Mouse (Mus musculus) kidney, embryonic 14.5 days (tissue): ENCODE results near the gene Flrt1. TPM values are rescaled to one million over a fixed set of nuclear protein-coding genes. Genes with fewer than 3 reads are reported as not detected.

Source experiments
- ATAC-seq: fragments of 200-750 bp; cut with Nextera tagmentation; 2 replicates; pipeline ENCODE4 v1.8.0; 2017; ENCODE audit warnings: moderate number of reproducible peaks, mild to moderate bottlenecking, moderate TSS enrichment, moderate library complexity; ENCODE audit not compliant: low FRiP score, low TSS enrichment
- H3K27ac ChIP-seq: fragments of 300-500 bp; sonication (generic); 2 replicates; pipeline ENCODE4 v1.5.1; 2014; ENCODE audit warnings: low read depth, mild to moderate bottlenecking, low read length, moderate library complexity, mixed read lengths
- H3K27me3 ChIP-seq: fragments of 300-500 bp; sonication (generic); 2 replicates; pipeline ENCODE4 v1.6.1; 2014; ENCODE audit warnings: mild to moderate bottlenecking, low read length; ENCODE audit not compliant: control insufficient read depth, insufficient read depth
- H3K36me3 ChIP-seq: fragments of 300-500 bp; sonication (generic); 2 replicates; pipeline ENCODE4 v1.6.1; 2014; ENCODE audit warnings: low read length, mixed read lengths; ENCODE audit not compliant: control insufficient read depth, insufficient read depth
- H3K4me1 ChIP-seq: fragments of 300-500 bp; sonication (generic); 2 replicates; pipeline ENCODE4 v1.6.1; 2014; ENCODE audit warnings: low read length, mixed read lengths; ENCODE audit not compliant: control insufficient read depth, insufficient read depth
- H3K4me2 ChIP-seq: fragments of 300-500 bp; sonication (generic); replicated peaks from 2 replicates; pipeline ENCODE4 v1.6.1; 2014; ENCODE audit warnings: low read depth, mild to moderate bottlenecking, low read length
- H3K4me3 ChIP-seq: fragments of 300-500 bp; sonication (generic); 2 replicates; pipeline ENCODE4 v1.5.1; 2014; ENCODE audit warnings: mild to moderate bottlenecking, low read length
- H3K9ac ChIP-seq: fragments of 300-500 bp; sonication (generic); 2 replicates; pipeline ENCODE4 v1.6.1; 2014; ENCODE audit warnings: low read depth, mild to moderate bottlenecking, low read length, moderate library complexity
- H3K9me3 ChIP-seq: fragments of 300-500 bp; sonication (generic); 2 replicates; pipeline ENCODE4 v1.6.1; 2016; ENCODE audit warnings: low read length; ENCODE audit not compliant: control insufficient read depth
- WGBS: fragments of 180-500 bp; shearing (Covaris S2); extraction: QIAGEN DNeasy Blood & Tissue Kit; methylation state at CpG from one replicate; pipeline ENCODE4 v1.1.7; 2014; 5-methylcytosine and 5-hydroxymethylcytosine counted together
- polyA plus RNA-seq: library from polyadenylated mRNA; unstranded; fragments of >200 nt; fragmentation: Nextera tagmentation; extraction: Ambion mirVana; gene quantifications from 2 replicates; pipeline ENCODE4 v1.2.1, GENCODE M21; 2014

The Flrt1 gene
- polyA plus RNA-seq: 3.0 and 5.5 TPM in 2 replicates

GRCm38 (mm10) chr19:7105544-7105943 is at the start of gene Flrt1:
TSS of gene Flrt1 (minus strand) at chr19:7105729.
- ATAC-seq: peak; percentile 79
- no peak within 1 kb of the TSS for H3K4me3 ChIP-seq
- no peaks in the 10 kb centered on the region for H3K9me3 ChIP-seq
- 0 out of 2 replicates have a peak within 1 kb of the TSS, but pooled peaks have one; percentile 12 for H3K9ac ChIP-seq
- peaks cover 54% of the 10 kb centered on the region for H3K4me1 ChIP-seq
- H3K4me2 ChIP-seq: no peak within 1 kb of the TSS; the same call in 1 of the 2 replicates
- H3K27me3 ChIP-seq: peaks cover 11% of the 10 kb centered on the region; the same call in 1 of the 2 replicates
- no peaks in the 10 kb centered on the region for H3K36me3 ChIP-seq
- 21% methylated on average over 9 of the region's 9 CpGs for WGBS
- peak within 1 kb of the TSS; percentile 37; the same call in 1 of the 2 replicates for H3K27ac ChIP-seq

- WGBS: 71% methylated on average over 6 of the region's 6 CpGs
- no peaks in the 10 kb centered on the region for H3K9me3 ChIP-seq
- peaks cover 10% of the 10 kb centered on the region for H3K27me3 ChIP-seq
- no peak overlapping the region for H3K9ac ChIP-seq
- no peak for ATAC-seq
- H3K36me3 ChIP-seq: no peaks in the 10 kb centered on the region
- H3K27ac ChIP-seq: no peak overlapping the region
- peaks cover 30% of the 10 kb centered on the region for H3K4me1 ChIP-seq
- no peak overlapping the region for H3K4me2 ChIP-seq
- H3K4me3 ChIP-seq: no peak overlapping the region
These were observed 49.7 kb upstream of the Flrt1 start for GRCm38 (mm10) chr19:7155196-7155595.

DNA sequence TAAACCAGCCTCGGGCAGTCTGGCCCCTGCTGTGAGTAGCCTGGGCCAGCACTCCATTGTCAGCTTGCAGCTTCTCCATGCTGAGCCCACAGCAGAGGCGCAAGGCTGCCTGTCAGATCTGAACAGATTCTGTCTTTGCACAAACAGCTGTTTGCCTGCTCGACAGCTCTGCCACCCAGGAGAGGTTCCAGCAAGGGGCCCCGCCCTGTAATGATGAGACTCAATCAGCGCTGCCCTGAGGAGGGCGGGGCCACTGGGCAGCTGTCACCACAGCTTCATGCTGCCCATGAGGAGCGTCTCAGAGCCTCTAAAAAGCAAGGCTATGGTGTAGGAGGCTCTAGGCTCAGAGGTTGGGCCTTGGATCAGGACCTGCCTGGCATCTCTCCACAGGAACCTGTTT is 47.7 kb upstream of the Flrt1 start:
- no peak overlapping the region for H3K9ac ChIP-seq
- H3K27me3 ChIP-seq: peaks cover 4% of the 10 kb centered on the region; the same call in 1 of the 2 replicates
- no peaks in the 10 kb centered on the region for H3K9me3 ChIP-seq
- 32% methylated on average over 7 of the region's 7 CpGs for WGBS
- H3K36me3 ChIP-seq: no peaks in the 10 kb centered on the region
- no peak overlapping the region for H3K4me2 ChIP-seq
- no peak overlapping the region for H3K4me3 ChIP-seq
- peaks cover 41% of the 10 kb centered on the region for H3K4me1 ChIP-seq
- ATAC-seq: peak; percentile 13; the same call in 1 of the 2 replicates
- H3K27ac ChIP-seq: no peak overlapping the region

DNA sequence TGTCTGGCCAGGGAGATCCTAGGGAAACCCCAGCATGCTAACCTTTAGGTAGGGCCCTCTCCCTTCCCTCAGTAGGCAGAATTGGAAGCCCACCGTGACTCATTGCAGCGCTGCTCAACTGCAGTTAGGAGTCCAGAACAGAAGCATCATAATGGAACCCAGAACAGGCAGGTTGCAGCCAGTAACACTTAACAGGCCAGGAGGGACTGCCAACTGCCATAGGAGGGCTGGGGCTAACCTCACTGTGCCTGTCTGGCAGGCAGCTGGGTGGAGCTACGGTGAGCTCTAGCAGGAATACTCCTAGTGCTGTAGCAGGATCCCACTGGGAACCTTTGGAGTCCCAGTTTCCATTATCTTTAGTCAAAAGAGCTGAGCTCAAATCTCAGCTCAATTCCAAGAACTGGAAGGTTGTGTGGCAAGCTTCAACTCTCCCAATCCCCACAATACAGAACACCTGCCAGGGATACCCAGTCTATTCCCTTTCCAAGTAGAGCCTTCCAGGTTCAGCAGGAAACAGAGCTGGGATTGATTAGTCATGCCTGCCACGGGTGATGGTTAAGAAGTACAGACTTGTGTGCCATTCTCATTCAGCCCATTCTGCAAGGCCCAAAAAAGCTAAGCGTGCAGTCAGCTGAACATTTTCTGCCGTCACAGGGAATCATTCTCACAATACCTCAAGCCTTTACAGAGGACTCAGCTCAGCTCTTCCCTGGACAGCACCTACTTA is 46.6 kb upstream of the Flrt1 start:
- no peaks in the 10 kb centered on the region for H3K36me3 ChIP-seq
- H3K9me3 ChIP-seq: no peaks in the 10 kb centered on the region
- ATAC-seq: no peak
- 92% methylated on average over 6 of the region's 6 CpGs for WGBS
- no peak overlapping the region for H3K4me2 ChIP-seq
- no peak overlapping the region for H3K9ac ChIP-seq
- peaks cover 4% of the 10 kb centered on the region; the same call in 1 of the 2 replicates for H3K27me3 ChIP-seq
- no peak overlapping the region for H3K4me3 ChIP-seq
- H3K4me1 ChIP-seq: peaks cover 37% of the 10 kb centered on the region
- H3K27ac ChIP-seq: no peak overlapping the region

- H3K36me3 ChIP-seq: no peaks in the 10 kb centered on the region
- 80% methylated on average over 7 of the region's 7 CpGs for WGBS
- peaks cover 9% of the 10 kb centered on the region; the same call in 1 of the 2 replicates for H3K27me3 ChIP-seq
- no peak overlapping the region for H3K4me3 ChIP-seq
- no peaks in the 10 kb centered on the region for H3K9me3 ChIP-seq
- ATAC-seq: no peak
- H3K27ac ChIP-seq: no peak overlapping the region
- peaks cover 30% of the 10 kb centered on the region for H3K4me1 ChIP-seq
- no peak overlapping the region for H3K9ac ChIP-seq
- H3K4me2 ChIP-seq: no peak overlapping the region
These were observed 45.9 kb upstream of the Flrt1 start for GRCm38 (mm10) chr19:7151300-7151926.

- ATAC-seq: no peak
- Histone ChIP-seq H3K4me3 (no peak overlapping the region), H3K9me3 (no peaks in the 10 kb centered on the region), H3K9ac (no peak overlapping the region; the same call in 1 of the 2 replicates), H3K27me3 (peaks cover 21% of the 10 kb centered on the region), H3K36me3 (no peaks in the 10 kb centered on the region), H3K27ac (no peak overlapping the region), H3K4me2 (no peak overlapping the region), H3K4me1 (peaks cover 23% of the 10 kb centered on the region)
- 67% methylated on average over 7 of the region's 7 CpGs for WGBS
These were observed 43.7 kb upstream of the Flrt1 start for GRCm38 (mm10) chr19:7149158-7149685.

- no peak overlapping the region for H3K4me2 ChIP-seq
- H3K4me1 ChIP-seq: peaks cover 29% of the 10 kb centered on the region
- H3K9me3 ChIP-seq: no peaks in the 10 kb centered on the region
- H3K9ac ChIP-seq: no peak overlapping the region; the same call in 1 of the 2 replicates
- H3K36me3 ChIP-seq: no peaks in the 10 kb centered on the region
- H3K27ac ChIP-seq: no peak overlapping the region
- no peak for ATAC-seq
- peaks cover 21% of the 10 kb centered on the region for H3K27me3 ChIP-seq
- H3K4me3 ChIP-seq: no peak overlapping the region
- WGBS: 69% methylated on average over 8 of the region's 8 CpGs
These were observed 43.1 kb upstream of the Flrt1 start for GRCm38 (mm10) chr19:7148541-7149085.

GRCm38 (mm10) chr19:7148096-7148495 is 42.6 kb upstream of the Flrt1 start:
- ATAC-seq: no peak
- H3K27me3 ChIP-seq: peaks cover 21% of the 10 kb centered on the region
- H3K9ac ChIP-seq: no peak overlapping the region
- no peaks in the 10 kb centered on the region for H3K9me3 ChIP-seq
- H3K4me1 ChIP-seq: peaks cover 30% of the 10 kb centered on the region
- 41% methylated on average over 4 of the region's 4 CpGs for WGBS
- no peak overlapping the region for H3K27ac ChIP-seq
- H3K4me3 ChIP-seq: no peak overlapping the region
- H3K36me3 ChIP-seq: no peaks in the 10 kb centered on the region
- H3K4me2 ChIP-seq: no peak overlapping the region
